Mouse (Mus musculus) erythroblast, embryonic 14.5 days (primary cell): ENCODE data around the gene Pttg1ip. TPM values are rescaled to one million over a fixed set of nuclear protein-coding genes. Genes with fewer than 3 reads are reported as not detected.

Experiments
- H3K27me3 ChIP-seq: 2 replicates; pipeline ENCODE4 v1.6.1; 2012; ENCODE audit warnings: inconsistent platforms; ENCODE audit not compliant: control insufficient read depth
- H3K36me3 ChIP-seq: 2 replicates; pipeline ENCODE4 v1.6.1; 2012; ENCODE audit warnings: mild to moderate bottlenecking, inconsistent platforms; ENCODE audit not compliant: control insufficient read depth
- H3K4me1 ChIP-seq: 2 replicates; pipeline ENCODE4 v1.6.1; 2012; ENCODE audit warnings: inconsistent platforms; ENCODE audit not compliant: control insufficient read depth
- H3K4me3 ChIP-seq: replicated peaks from 2 replicates; pipeline ENCODE3; 2012; ENCODE audit warnings: moderate library complexity, mild to moderate bottlenecking, inconsistent platforms
- H3K9me3 ChIP-seq: 2 replicates; pipeline ENCODE4 v1.6.1; 2012; ENCODE audit warnings: low read length, inconsistent platforms, mixed read lengths; ENCODE audit not compliant: control insufficient read depth
- GATA1 ChIP-seq: IDR thresholded peaks from 2 replicates; pipeline ENCODE4 v1.6.1; 2012; ENCODE audit warnings: low read length, inconsistent platforms, mixed read lengths
- TAL1 ChIP-seq: IDR thresholded peaks from 3 replicates; pipeline ENCODE4 v1.6.1; 2012; ENCODE audit warnings: low read length, inconsistent platforms, mixed read lengths
- polyA plus RNA-seq: library from polyadenylated mRNA; stranded (reverse); fragments of >175 nt; gene quantifications from 2 replicates; pipeline ENCODE4 v1.2.3, GENCODE M21; 2012

The Pttg1ip gene
- polyA plus RNA-seq, 1 experiment = 9.7 TPM

DNA sequence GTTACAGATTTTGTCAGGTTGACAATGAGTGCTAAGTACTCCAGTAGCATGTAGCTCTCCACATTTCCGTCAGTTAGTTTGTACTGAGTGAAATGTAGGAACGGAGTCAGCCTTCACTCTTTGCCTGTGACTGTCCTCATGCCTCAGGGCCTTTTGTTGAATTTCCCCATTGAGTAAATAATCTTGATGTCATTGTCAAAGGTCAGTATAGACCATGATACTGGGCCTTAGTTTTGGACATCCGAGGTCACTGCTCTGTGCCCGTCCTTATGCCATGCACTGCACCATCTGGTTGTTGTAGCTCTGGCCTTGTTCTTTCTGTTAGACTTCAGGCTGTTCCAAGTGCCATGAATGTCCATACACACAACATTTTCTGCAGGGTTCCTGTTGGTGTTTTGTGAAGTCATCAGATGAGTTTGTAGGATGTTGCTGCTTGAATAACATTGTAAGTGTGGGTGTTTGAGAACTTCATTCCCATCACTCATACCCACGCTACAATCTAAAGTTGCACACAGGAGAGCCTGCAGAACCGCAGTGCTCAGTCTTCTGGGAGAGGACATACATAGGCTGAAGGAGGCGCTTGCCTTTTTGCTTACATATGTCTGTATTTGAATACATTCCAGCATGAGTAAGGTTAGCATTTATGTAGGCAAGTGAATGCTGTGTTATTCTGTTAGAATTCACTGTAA lies 54.9 kb downstream of the Pttg1ip start:
- H3K36me3 ChIP-seq = peaks cover 92% of the 10 kb centered on the region
- no peaks in the 10 kb centered on the region for H3K9me3 ChIP-seq
- H3K4me3 ChIP-seq = no peak overlapping the region
- TF ChIP-seq GATA1 = no peak
- TF ChIP-seq TAL1 = no peak
- H3K27me3 ChIP-seq = no peaks in the 10 kb centered on the region
- H3K4me1 ChIP-seq = peaks cover 2% of the 10 kb centered on the region; the same call in 1 of the 2 replicates

DNA sequence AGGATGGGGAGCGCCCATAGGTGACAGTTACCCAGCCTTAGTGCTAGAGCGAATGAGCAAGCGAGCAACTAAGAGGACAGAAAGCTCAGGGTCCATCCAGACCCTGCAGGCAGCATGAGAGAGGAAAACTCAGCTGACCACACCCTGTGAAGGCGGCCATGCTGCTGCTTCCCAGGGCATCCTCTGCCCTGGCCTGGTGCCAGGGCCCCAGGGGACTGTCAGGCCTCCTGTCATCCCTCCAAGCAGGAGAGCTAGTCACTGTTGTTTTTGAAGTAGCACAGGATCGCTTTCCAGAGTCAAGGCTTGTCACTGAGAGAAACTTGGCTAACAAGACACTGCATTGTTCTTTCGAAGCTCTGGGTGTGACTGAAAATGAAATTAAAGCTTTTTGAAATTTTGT lies 57.4 kb downstream of the Pttg1ip start:
- peaks cover 90% of the 10 kb centered on the region for H3K36me3 ChIP-seq

DNA sequence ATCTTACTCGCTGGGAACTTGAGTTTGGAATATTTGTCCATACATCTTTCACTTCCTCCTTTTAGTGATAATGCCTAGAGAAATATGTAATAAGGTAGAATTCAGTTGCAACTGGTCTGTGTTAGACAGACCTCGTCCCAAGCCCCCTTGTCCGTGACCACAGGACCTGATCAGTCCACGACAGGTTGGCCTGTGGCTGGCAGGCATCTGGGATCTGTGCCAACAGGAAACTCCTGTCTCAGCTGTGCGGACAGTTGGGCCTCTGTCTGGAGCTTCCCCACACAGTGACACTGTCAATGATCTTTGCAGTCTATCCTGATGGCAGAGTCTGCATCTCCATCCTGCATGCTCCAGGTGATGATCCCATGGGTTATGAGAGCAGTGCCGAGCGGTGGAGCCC lies 61.6 kb downstream of the Pttg1ip start:
- Histone ChIP-seq H3K4me1 (peaks cover 2% of the 10 kb centered on the region; the same call in 1 of the 2 replicates), H3K36me3 (peaks cover 83% of the 10 kb centered on the region)

More for the DNA sequence above, 57.4 kb downstream of the Pttg1ip start:
- Histone ChIP-seq H3K9me3 (no peaks in the 10 kb centered on the region), H3K27me3 (no peaks in the 10 kb centered on the region), H3K4me3 (no peak overlapping the region), H3K4me1 (peaks cover 2% of the 10 kb centered on the region; the same call in 1 of the 2 replicates)
- no peak for TF ChIP-seq GATA1
- no peak for TF ChIP-seq TAL1

DNA sequence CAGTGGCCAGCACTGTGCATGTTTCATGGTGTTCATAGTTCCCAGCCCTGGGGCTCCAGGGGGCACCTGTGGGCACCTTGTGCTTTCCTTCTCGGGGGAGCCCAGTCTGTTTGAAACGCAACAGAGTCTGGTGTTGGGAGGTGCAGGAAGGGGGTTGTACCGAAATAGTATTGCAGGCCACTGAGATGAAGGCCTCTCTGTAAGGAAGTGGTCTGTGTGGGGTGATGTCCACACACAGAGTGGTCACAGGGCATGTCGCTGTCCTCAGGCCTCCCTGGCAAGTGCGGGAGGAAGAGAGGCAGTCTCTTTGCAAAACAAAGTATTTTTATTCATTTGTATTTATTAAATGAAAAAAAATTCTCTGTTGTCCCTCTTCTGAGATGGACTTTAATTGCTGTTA lies 64.1 kb downstream of the Pttg1ip start:
- Histone ChIP-seq H3K27me3 (no peaks in the 10 kb centered on the region), H3K9me3 (no peaks in the 10 kb centered on the region), H3K4me3 (no peak overlapping the region), H3K4me1 (no peaks in the 10 kb centered on the region), H3K36me3 (peaks cover 63% of the 10 kb centered on the region)
- no peak for TF ChIP-seq TAL1
- no peak for TF ChIP-seq GATA1

More for the DNA sequence above, 61.6 kb downstream of the Pttg1ip start:
- no peak for TF ChIP-seq TAL1
- TF ChIP-seq GATA1 = no peak
- Histone ChIP-seq H3K27me3 (no peaks in the 10 kb centered on the region), H3K9me3 (no peaks in the 10 kb centered on the region), H3K4me3 (no peak overlapping the region)

DNA sequence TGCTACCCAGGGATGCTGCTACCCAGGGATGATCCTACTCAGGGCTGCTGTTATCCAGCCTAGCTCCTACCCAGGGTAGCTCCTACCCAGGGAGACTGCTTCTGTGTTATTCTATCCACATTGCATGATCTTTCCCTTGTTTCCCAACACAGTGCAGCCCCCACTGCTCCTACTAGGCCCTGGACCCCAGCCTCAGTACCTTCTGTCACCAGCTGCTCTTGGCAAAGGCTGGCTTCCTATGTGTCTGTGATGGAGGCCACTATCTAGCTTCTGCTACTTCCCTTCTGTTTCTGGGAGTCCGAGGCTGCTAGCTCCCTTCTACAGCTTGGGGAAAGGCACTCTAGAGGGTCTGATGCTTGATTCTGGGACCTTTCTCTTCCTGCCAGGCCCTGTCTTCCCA lies 65.9 kb downstream of the Pttg1ip start:
- peaks cover 46% of the 10 kb centered on the region for H3K36me3 ChIP-seq
- H3K9me3 ChIP-seq = no peaks in the 10 kb centered on the region
- H3K4me3 ChIP-seq = no peak overlapping the region
- H3K27me3 ChIP-seq = no peaks in the 10 kb centered on the region
- H3K4me1 ChIP-seq = no peaks in the 10 kb centered on the region
- TF ChIP-seq TAL1 (no peak), GATA1 (no peak)

DNA sequence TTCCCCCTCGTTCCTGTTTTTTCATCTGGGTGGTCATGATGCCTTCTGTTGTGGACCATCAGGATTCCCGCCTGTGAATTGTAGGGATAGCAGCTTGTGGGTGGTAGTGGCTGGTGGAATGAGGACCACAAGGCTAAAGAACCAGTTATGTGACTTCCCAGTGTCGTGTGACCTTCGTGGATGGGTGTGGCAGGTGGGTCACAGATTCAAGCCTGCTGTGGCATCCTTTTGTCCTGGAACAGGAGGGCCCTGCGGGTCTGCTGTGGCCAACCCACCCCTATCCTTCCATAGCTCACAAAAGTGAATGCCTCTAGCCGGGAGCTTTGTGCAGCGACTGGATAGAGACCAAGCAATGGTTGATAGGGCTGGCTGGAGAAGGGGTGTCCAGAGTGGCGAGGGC lies 66.4 kb downstream of the Pttg1ip start:
- H3K4me1 ChIP-seq = no peaks in the 10 kb centered on the region
- H3K9me3 ChIP-seq = no peaks in the 10 kb centered on the region
- no peak for TF ChIP-seq TAL1
- H3K4me3 ChIP-seq = no peak overlapping the region
- H3K36me3 ChIP-seq = peaks cover 44% of the 10 kb centered on the region
- H3K27me3 ChIP-seq = no peaks in the 10 kb centered on the region

Other genes with a start within 250 kb of the Pttg1ip start
- not detected in 2 replicates for gene Adarb1, start 163.4 kb upstream of the Pttg1ip start, polyA plus RNA-seq
- 7.2 and 8.8 TPM in 2 replicates for gene Fam207a, start 65.9 kb upstream of the Pttg1ip start, polyA plus RNA-seq
- 0.14 and 0.23 TPM in 2 replicates for gene Itgb2, start 51.5 kb upstream of the Pttg1ip start, polyA plus RNA-seq
- gene Sumo3, start 24.4 kb downstream of the Pttg1ip start, polyA plus RNA-seq = 3.1 and 3.3 TPM in 2 replicates
- not detected in 2 replicates for gene Gm49325, start 24.5 kb downstream of the Pttg1ip start, polyA plus RNA-seq
- 2.6 and 2.9 TPM in 2 replicates for gene Ube2g2, start 40.6 kb downstream of the Pttg1ip start, polyA plus RNA-seq
- gene Tspear, start 104.8 kb downstream of the Pttg1ip start, polyA plus RNA-seq = not detected in 2 replicates
- gene Gm19402, start 109.0 kb downstream of the Pttg1ip start, polyA plus RNA-seq = not detected in 2 replicates
- gene Gm9508, start 115.5 kb downstream of the Pttg1ip start, polyA plus RNA-seq = not detected in 2 replicates
- not detected in 2 replicates for gene Gm10272, start 124.9 kb downstream of the Pttg1ip start, polyA plus RNA-seq
- gene Gm10024, start 129.7 kb downstream of the Pttg1ip start, polyA plus RNA-seq = not detected in 2 replicates
- gene Gm10142, start 134.1 kb downstream of the Pttg1ip start, polyA plus RNA-seq = not detected in 2 replicates
- gene Krtap12-1, start 138.9 kb downstream of the Pttg1ip start, polyA plus RNA-seq = not detected in 2 replicates
- gene Gm10100, start 144.8 kb downstream of the Pttg1ip start, polyA plus RNA-seq = not detected in 2 replicates
- gene Gm18596, start 160.9 kb downstream of the Pttg1ip start, polyA plus RNA-seq = not detected in 2 replicates
- not detected in 2 replicates for gene Gm9736, start 169.6 kb downstream of the Pttg1ip start, polyA plus RNA-seq
- gene Gm3233, start 178.0 kb downstream of the Pttg1ip start, polyA plus RNA-seq = not detected in 2 replicates
- gene Gm3238, start 189.6 kb downstream of the Pttg1ip start, polyA plus RNA-seq = not detected in 2 replicates
- not detected in 2 replicates for gene Gm7138, start 195.2 kb downstream of the Pttg1ip start, polyA plus RNA-seq
- gene Gm3250, start 200.8 kb downstream of the Pttg1ip start, polyA plus RNA-seq = not detected in 2 replicates
- gene Gm7137, start 206.5 kb downstream of the Pttg1ip start, polyA plus RNA-seq = not detected in 2 replicates
- gene Gm9639, start 213.4 kb downstream of the Pttg1ip start, polyA plus RNA-seq = not detected in 2 replicates
- not detected in 2 replicates for gene Gm19668, start 217.4 kb downstream of the Pttg1ip start, polyA plus RNA-seq
- gene Gm9507, start 230.1 kb downstream of the Pttg1ip start, polyA plus RNA-seq = not detected in 2 replicates
- gene Gm2696, start 233.0 kb downstream of the Pttg1ip start, polyA plus RNA-seq = not detected in 2 replicates
- not detected in 2 replicates for gene Krtap10-4, start 245.4 kb downstream of the Pttg1ip start, polyA plus RNA-seq